Mouse (Mus musculus): Measurements from ENCODE around the gene Napepld.

- TF ChIP-seq CTCF (IDR thresholded peaks at IDR 0.05; ENCODE audit: borderline replicate concordance, insufficient read depth, low read depth, low read length) (no peak), POLR2A (IDR thresholded peaks at IDR 0.05; ENCODE audit: borderline replicate concordance, insufficient read depth, low read length) (no peak)
Observed at GRCm38 (mm10) chr5:21719209-21719608, 18.0 kb upstream of the Napepld start.
